Mouse (Mus musculus) retina, postnatal 1 day (tissue): Measurements from ENCODE around the gene Gtf3c5.

Source experiments
- DNase-seq: peaks from one replicate; pipeline ENCODE4 v3.0.0-alpha.2; 2012

Gtf3c5 gene

DNA sequence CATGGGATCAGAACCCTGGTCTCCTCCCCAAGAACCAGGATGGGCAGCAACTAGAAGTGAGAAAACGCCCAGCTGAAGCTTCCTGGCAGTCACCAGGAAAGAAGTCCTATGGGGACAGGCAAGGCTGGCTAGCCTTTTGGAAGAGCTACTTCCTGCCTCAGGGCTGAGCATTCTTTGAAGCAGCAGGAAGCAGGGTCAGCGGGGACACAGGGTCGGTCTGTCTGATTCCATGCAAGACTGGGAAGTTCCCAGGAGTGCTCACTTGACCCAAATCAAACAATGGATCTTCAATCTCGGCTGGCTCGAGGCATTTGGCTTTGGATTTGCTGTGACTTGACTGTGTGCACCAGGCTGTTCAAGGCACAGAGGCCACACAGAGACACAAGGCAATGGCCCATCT lies 17.0 kb downstream of the Gtf3c5 start:
- DNase-seq: no peak

DNA sequence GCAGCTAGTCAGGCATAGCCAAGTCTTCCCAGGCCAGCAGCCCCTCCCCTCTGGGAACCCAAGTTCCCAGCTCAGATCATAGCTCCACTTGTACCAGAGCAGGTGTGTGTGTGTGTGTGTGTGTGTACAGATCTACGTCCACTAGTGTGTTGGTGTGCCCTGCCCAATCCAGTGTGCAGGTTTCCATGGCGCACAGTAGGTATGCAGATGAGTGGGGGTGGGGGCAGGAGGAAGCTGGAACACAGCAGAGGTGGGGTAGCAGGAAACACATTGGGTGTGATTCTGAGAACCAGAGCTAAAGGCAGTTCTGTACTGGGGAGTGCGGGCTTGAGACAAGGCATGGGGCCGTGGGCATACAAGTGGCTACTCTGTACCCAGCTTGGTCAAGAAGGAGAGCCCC lies 19.2 kb downstream of the Gtf3c5 start:
- DNase-seq: no peak

DNA sequence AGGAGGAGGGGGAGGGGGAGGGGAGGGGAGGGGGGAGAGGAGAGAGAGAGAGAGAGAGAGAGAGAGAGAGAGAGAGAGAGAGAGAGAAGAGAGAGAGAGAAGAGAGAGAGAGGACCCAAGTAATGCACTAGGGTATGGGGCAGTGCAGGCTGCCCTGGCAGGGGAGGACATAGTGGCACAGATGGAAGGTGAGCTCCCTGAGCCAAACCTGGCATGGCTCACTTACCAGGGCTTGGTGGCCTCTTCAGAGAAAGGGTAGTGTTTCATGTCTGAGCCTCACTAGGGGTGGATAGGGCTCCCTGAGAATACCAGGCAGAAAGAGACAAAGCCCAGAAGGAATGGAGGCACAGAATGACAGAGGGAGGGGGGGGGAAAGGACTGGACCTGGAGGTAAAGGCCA lies 19.7 kb downstream of the Gtf3c5 start:
- no peak for DNase-seq

- DNase-seq: no peak
Observed at GRCm38 (mm10) chr2:28563303-28563702, 20.2 kb downstream of the Gtf3c5 start, which contains the start of gene Cel. Gene Cel, minus strand, starts transcription at chr2:28563403.

- no peak for DNase-seq
Observed at GRCm38 (mm10) chr2:28557452-28557851, 26.1 kb downstream of the Gtf3c5 start.

DNA sequence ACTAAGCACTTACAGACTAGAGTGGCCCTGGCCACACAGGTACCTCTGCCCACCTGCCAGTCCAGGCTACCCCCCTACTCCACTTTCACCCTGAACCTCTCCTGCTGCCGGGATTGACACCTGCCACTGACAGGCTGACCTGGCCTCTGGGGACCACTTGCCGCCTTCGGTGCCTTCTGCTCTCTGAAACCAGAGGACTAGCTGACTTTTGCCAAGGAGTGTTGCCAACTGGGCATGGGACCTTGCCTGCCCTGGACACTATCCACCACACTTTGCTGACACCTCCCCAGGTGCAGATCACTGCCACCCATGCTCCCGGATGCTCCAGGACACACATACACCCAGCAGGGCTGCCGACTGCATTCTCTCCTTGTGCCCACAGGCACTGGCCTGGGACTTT lies 31.2 kb downstream of the Gtf3c5 start:
- DNase-seq: no peak

- no peak for DNase-seq
Observed at GRCm38 (mm10) chr2:28549157-28549556, 34.4 kb downstream of the Gtf3c5 start.

- peak; percentile 86 for DNase-seq
Observed at GRCm38 (mm10) chr2:28547237-28548172, 36.0 kb downstream of the Gtf3c5 start.

DNA sequence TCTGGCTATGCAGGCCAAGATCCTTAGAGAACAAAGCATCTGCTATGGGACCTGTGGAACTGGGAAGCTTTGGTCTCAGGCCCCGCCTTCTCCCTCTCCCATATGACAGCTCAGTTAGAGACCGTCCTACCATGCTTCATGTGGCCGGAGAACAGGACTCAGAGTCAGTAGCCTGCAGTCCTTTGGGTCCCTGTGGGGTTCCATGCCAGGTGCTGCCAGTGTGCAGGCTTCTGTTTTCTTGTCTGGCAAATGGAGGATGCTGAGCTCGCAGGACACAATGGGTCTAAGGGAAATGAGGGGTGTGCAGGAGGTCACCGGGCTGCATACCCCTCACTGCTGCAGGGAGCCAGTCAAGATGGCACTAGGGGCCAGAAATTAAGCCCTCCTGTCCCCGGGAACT lies 37.0 kb downstream of the Gtf3c5 start:
- no peak for DNase-seq

DNA sequence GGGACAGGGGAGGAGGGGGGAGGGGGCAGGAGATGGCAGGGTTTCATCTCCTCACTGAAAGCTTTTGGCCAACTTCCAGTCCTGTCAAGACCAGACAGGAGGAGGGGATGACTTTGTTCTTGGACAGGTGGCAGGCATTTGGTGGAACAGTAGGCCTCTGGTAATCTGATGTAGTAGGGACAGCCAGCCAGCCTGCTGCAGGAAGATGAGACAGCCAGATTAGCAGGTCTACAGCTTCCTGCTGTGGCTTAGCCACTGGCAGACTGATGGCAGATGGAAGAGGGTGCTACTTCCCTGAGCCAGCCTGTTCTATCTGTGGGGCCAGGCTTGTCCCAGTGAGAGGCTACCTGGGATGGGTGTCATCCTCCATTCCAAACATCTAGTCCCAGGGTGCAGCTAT lies 37.6 kb downstream of the Gtf3c5 start:
- DNase-seq: peak; percentile 81

- DNase-seq: no peak
Observed at GRCm38 (mm10) chr2:28543894-28544293, 39.7 kb downstream of the Gtf3c5 start.

- no peak for DNase-seq
Observed at GRCm38 (mm10) chr2:28540587-28541227, 42.8 kb downstream of the Gtf3c5 start.

GRCm38 (mm10) chr2:28539949-28540348 lies 43.6 kb downstream of the Gtf3c5 start:
- no peak for DNase-seq

DNA sequence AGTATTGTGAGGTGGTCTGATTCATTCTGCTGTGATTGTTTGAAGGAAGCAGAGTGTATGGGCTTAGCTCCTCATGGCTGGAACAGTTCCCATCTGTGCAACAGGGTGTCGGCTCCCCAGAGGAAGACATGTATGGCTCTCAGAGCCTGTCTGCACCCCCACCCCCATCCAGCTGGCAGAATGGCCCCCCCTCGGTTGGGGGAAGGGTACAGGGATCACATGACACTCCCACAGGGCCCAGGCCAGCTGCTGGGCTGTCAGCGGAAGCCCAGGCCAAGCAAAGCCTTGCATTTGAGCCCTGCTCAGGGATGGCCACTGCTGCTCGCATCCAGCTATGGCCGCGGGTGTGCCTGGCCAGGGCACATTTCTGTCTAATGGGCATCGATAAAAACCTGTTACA lies 44.3 kb downstream of the Gtf3c5 start:
- peak; percentile 88 for DNase-seq

DNA sequence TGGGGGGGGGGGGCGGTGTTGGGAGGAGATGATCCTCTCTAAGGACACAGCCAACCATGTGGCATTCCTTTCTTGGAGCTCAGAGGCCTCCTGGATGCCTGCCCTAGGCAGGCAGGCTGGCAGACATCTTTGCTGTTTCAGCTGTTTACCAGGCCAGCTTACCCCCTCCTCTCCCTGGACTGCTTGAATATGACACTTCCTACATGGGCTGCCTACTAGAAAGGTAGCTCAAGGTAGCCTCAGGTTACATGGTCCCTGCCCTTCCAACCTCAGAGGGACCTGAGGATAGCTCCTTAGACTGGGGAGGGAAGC lies 44.8 kb downstream of the Gtf3c5 start:
- peak; percentile 48 for DNase-seq

DNA sequence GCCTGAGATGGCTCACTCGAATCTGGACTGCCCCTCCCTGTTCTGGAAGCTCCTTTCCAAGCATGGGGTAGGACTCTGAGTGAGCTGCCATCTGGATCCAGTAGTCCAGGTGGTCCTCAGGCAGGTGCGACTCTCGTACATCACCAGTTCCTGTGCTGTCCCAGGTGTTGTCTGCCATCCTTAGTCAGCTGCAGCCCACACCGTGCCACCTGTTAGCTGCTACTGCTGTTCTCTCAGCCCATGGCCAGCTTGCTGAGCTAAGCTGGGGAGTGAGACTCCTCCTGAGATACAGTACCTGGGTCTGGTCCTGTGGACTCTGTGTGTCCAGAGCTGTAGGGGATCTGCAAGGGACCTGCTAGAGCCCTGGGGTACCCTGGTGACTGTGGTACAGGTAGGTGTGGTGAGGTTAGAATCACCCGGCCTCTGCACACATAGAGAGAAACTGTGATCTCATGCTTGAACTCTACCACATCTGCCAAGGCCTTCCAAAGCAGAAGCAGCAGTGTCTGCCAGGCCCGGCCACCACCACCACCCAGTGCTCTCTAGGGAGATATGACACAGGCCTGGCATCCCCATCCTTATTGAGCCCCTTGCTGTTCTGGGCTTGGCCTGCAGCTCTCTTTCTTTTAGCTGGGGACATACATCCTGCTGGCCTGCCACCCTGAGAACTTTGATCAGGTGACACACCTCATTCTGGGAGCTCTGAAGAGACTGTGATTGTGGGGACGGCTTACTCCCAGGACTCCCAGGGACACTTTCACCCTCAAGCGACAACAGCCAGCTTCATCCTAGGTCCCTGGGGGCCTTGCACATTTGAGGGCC lies 45.3 kb downstream of the Gtf3c5 start:
- no peak for DNase-seq

GRCm38 (mm10) chr2:28537634-28537920 lies 46.0 kb downstream of the Gtf3c5 start:
- DNase-seq: no peak

DNA sequence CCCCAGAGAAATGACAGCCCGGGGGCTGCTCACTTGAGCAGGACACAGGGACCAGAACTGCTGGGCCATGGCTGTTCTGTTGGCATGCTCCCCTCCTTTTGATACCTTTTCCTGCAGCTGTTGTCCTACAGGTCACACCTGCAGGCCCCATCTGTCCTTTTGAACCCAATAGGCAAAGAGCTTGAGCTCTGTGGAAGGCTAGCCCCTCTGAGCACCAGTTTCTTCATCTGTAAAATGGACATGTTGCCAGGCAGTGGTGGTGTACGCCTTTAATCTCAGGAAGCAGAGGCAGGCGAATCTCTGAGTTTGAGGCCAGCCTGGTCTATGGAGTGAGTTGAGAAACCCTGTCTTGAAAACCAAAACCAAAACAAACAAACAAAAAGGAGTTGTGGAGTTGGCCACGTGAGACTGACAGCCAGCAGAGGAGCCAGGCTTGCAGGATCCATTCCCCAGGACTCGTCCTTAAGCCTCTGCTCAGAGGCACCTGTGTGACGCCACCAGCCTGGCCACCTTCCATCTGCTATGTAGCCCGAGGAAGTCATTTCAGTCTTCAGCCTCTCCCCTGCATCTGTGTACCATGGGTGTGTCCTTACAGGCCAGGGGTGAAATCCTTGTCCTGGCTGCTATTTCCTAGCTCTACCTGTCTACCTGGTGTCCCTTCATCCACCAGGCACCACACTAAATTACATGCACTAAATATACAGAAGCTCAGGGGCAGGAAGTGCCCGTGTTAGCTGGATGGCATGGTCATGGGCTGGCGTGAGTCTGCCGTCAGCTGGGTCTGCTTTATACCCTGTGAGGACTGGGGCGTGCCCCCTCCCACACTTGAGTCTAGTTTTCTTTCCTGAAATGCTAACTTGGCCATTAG lies 46.6 kb downstream of the Gtf3c5 start:
- no peak for DNase-seq

DNA sequence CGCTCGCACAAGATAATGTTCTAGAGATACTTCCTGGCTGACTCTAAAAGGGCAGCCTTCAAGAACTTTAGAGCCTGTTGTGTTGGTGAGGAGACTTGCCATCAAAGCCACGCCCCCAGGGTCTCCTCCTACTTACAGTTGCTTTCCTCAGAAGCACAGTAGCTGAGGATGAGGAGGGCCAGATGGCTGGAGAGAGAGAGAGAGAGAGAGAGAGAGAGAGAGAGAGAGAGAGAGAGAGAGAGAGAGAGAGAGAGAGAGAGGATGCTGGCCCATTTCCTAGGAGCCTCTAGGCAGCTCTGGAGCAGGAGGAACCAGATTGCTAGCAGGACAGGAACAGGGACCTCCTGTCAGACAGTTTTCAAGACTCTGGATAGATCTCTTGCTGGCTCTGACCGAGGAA lies 47.4 kb downstream of the Gtf3c5 start:
- DNase-seq: peak; percentile 53

DNA sequence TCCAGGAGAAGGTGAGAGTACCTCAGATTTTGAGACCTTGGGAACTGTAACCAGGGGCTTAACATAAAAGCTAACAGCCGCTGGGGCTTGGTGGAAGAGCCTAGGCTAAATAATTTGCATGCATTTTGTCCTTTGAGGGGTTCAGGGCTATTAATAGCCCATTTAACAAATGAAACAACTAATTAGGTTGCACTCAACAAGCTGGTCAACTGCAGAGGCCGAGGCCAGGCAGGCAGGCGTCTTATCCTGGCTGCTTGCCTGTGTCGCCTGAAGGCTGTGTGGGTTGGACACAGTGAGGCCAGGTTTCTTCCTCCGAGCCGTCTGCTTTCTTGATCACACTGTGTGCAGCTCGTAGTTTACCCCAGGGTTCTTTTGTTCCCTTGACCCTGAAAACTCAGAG lies 47.9 kb downstream of the Gtf3c5 start:
- DNase-seq: peak; percentile 69

- no peak for DNase-seq
Observed at GRCm38 (mm10) chr2:28535263-28535540, 48.3 kb downstream of the Gtf3c5 start.

- DNase-seq: peak; percentile 54
Observed at GRCm38 (mm10) chr2:28534436-28535262, 48.9 kb downstream of the Gtf3c5 start.
